Mouse (Mus musculus) right cerebral cortex, postnatal 14 days (tissue): ENCODE results near the gene Ddx1.
"Not testable (repeated sequence)": the region's sequence is repeated elsewhere in the genome, so short reads cannot be mapped to it uniquely, and the experiment has no call there.

Experiments used
- DNase-seq: peaks from one replicate; pipeline ENCODE4 v3.0.0; 2022

Gene Ddx1

GRCm38 (mm10) chr12:13202322-13202721 lies 46.7 kb downstream of the Ddx1 start:
- no peak for DNase-seq

GRCm38 (mm10) chr12:13200576-13200975 lies 48.4 kb downstream of the Ddx1 start:
- DNase-seq: no peak

- no peak for DNase-seq
Observed at GRCm38 (mm10) chr12:13199338-13200301, 49.4 kb downstream of the Ddx1 start.

- DNase-seq: no peak
Observed at GRCm38 (mm10) chr12:13198157-13198556, 50.9 kb downstream of the Ddx1 start.

- no peak for DNase-seq
Observed at GRCm38 (mm10) chr12:13196146-13196545, 52.9 kb downstream of the Ddx1 start.

GRCm38 (mm10) chr12:13195506-13195905 lies 53.5 kb downstream of the Ddx1 start:
- DNase-seq: no peak

- DNase-seq: no peak
Observed at GRCm38 (mm10) chr12:13188059-13188700, 60.8 kb downstream of the Ddx1 start.

- no peak for DNase-seq
Observed at GRCm38 (mm10) chr12:13186209-13186608, 62.8 kb downstream of the Ddx1 start.

- no peak for DNase-seq
Observed at GRCm38 (mm10) chr12:13184873-13185361, 64.1 kb downstream of the Ddx1 start.

GRCm38 (mm10) chr12:13184136-13184535 lies 64.9 kb downstream of the Ddx1 start:
- DNase-seq: not testable (repeated sequence)

- DNase-seq: no peak
Observed at GRCm38 (mm10) chr12:13182220-13182619, 66.8 kb downstream of the Ddx1 start.

- no peak for DNase-seq
Observed at GRCm38 (mm10) chr12:13181721-13182120, 67.3 kb downstream of the Ddx1 start.

GRCm38 (mm10) chr12:13180715-13181335 lies 68.2 kb downstream of the Ddx1 start:
- peak; percentile 23 for DNase-seq

- no peak for DNase-seq
Observed at GRCm38 (mm10) chr12:13180332-13180714, 68.7 kb downstream of the Ddx1 start.

- no peak for DNase-seq
Observed at GRCm38 (mm10) chr12:13177606-13178005, 71.4 kb downstream of the Ddx1 start.

GRCm38 (mm10) chr12:13176927-13177326 lies 72.1 kb downstream of the Ddx1 start:
- no peak for DNase-seq

- no peak for DNase-seq
Observed at GRCm38 (mm10) chr12:13176136-13176535, 72.9 kb downstream of the Ddx1 start.

- DNase-seq: no peak
Observed at GRCm38 (mm10) chr12:13174022-13174421, 75.0 kb downstream of the Ddx1 start.

GRCm38 (mm10) chr12:13168073-13168472 lies 80.9 kb downstream of the Ddx1 start:
- DNase-seq: no peak

GRCm38 (mm10) chr12:13167116-13167515 lies 81.9 kb downstream of the Ddx1 start:
- DNase-seq: no peak
